Mouse (Mus musculus): Measurements from ENCODE around the gene Gm8677. TPM values are rescaled to one million over a fixed set of nuclear protein-coding genes. Genes with fewer than 3 reads are reported as not detected.

Gene Gm8677
- total RNA-seq (2023): not detected

DNA sequence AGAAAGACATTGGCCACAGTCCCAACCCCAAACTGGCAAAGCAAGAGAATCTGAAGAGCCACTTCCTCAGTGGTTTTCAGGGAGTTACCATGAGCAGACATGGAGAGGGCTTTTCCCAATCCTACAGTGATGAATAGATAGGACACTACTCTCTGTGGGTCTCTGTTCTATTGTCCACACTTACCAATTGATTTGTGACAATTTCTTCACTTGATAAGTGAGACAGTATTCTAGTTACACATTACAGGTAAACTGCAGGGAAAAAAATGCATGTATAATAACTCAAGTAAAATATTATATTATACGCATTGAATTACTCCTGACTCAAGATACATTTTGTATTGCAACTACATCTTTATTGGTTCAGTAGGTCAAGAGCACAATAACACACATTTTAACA, at the start of gene Gm8677:
TSS of gene Gm8677 (minus strand) at position 101 of the 400 bp plus-strand sequence.

DNA sequence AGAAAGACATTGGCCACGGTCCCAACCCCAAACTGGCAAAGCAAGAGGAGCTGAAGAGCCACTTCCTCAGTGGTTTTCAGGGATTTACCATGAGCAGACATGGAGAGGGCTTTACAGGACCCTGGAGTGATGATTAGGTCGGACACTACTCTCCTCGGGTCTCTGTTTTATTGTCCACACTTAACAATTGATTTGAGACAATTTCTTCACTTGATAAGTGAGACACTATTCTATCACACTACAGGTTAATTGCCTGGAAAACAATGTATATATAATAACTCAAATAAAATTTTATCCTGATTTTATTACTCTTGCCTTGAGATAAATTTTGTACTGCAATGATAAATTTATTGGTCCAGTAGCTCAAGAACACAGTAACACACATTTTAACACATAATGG, 30.6 kb upstream of the Gm8677 start, which contains the start of gene Gm4201:
TSS of gene Gm4201 (minus strand) at position 101 of the 400 bp plus-strand sequence.

DNA sequence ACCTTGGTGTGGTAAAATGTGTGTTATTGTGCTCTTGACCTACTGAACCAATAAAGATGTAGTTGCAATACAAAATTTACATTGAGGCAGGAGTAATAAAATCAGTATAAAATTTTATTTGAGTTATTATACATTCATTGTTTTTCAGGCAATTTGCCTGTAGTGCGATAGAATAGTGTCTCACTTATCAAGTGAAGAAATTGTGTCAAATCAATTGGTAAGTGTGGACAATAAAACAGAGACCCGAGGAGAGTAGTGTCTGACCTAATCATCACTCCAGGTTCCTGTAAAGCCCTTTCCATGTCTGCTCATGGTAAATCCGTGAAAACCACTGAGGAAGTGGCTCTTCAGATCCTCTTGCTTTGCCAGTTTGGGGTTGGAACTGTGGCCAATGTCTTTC, 12.0 kb downstream of the Gm8677 start, which contains the start of gene Vmn1r152:
TSS of gene Vmn1r152 (plus strand) at position 301 of the 400 bp plus-strand sequence.

DNA sequence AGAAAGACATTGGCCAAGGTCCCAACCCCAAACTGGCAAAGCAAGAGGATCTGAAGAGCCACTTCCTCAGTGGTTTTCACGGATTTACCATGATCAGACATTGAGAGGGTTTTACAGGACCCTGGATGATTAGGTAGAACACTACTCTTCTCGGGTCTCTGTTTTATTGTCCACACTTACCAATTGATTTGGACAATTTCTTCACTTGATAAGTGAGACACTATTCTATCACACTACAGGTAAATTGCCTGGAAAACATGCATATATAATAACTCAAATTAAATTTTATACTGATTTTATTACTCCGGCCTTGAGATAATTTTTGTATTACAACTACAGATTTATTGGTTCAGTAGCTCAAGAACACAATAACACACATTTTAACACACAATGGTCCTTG, 35.1 kb downstream of the Gm8677 start, which contains the start of gene Vmn1r151:
TSS of gene Vmn1r151 (minus strand) at position 101 of the 400 bp plus-strand sequence.

Other genes with a start within 250 kb of the Gm8677 start
- gene Gm4187, start 205.2 kb downstream of the Gm8677 start, total RNA-seq (2023): not detected
- not detected for gene Gm8660, start 163.8 kb downstream of the Gm8677 start, total RNA-seq (2023)
- gene Vmn1r148, start 121.3 kb downstream of the Gm8677 start, total RNA-seq (2023): not detected
- not detected for gene Vmn1r149, start 96.7 kb downstream of the Gm8677 start, total RNA-seq (2023)
- gene Gm10665, start 70.8 kb downstream of the Gm8677 start, total RNA-seq (2023): not detected
- not detected for gene Vmn1r151, start 35.2 kb downstream of the Gm8677 start, total RNA-seq (2023)
- not detected for gene Vmn1r152, start 11.9 kb downstream of the Gm8677 start, total RNA-seq (2023)
- not detected for gene Gm4201, start 30.5 kb upstream of the Gm8677 start, total RNA-seq (2023)
- gene Gm4565, start 53.2 kb upstream of the Gm8677 start, total RNA-seq (2023): not detected
- gene Vmn1r155, start 123.1 kb upstream of the Gm8677 start, total RNA-seq (2023): not detected
- not detected for gene Gm8693, start 157.4 kb upstream of the Gm8677 start, total RNA-seq (2023)
- not detected for gene Gm4567, start 184.8 kb upstream of the Gm8677 start, total RNA-seq (2023)
- not detected for gene Vmn1r157, start 226.8 kb upstream of the Gm8677 start, total RNA-seq (2023)

Measured in neutrophil, adult 59 days (primary cell).